Mouse (Mus musculus): ENCODE data around the gene Ift57. TPM values are rescaled to one million over a fixed set of nuclear protein-coding genes. Genes with fewer than 3 reads are reported as not detected.
A peak's percentile ranks its signal among the peaks of the same experiment; 100 is the strongest.

The Ift57 gene
- polyA plus RNA-seq, 1 experiment from 2014 or later = 28.8 TPM

DNA sequence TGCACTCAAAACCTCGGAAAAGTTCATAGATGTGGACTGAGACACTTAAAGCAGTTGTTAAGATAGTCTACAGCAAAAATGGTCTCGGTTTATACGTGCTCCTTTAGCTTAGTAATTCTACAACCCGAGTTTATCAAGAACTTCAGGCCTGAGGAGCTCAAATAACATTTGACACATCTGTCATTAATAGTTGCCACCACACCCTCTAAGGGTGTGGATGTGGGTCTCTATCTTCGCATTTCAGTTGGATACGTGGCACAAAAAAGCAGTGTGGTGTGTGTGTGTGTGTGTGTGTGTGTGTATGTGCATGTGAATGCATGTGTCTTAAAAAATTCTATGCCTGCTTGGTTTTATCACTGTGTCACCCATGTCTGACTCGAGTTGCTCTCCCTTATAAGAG, 77.9 kb downstream of the Ift57 start:
- no peaks in the 10 kb centered on the region for H3K36me3 ChIP-seq (ENCODE audit: control insufficient read depth, insufficient read depth, low read length)
- H3K9me3 ChIP-seq (ENCODE audit: control insufficient read depth, low read length) = no peaks in the 10 kb centered on the region
- no peak overlapping the region for H3K4me3 ChIP-seq (ENCODE audit: low read length)
- no peak overlapping the region for H3K4me2 ChIP-seq (ENCODE audit: low read depth, low read length)
- no peak for ATAC-seq (ENCODE audit: low read depth)
- no peaks in the 10 kb centered on the region for H3K4me1 ChIP-seq (replicated peaks; ENCODE audit: control insufficient read depth, insufficient read depth, low read length)
- no peak overlapping the region for H3K27ac ChIP-seq (ENCODE audit: low read length)
- no peaks in the 10 kb centered on the region for H3K27me3 ChIP-seq (ENCODE audit: control insufficient read depth, insufficient read depth, low read depth, low read length)
- WGBS = 66% methylated on average over 7 of the region's 7 CpGs
- H3K9ac ChIP-seq (ENCODE audit: low read length) = no peak overlapping the region

DNA sequence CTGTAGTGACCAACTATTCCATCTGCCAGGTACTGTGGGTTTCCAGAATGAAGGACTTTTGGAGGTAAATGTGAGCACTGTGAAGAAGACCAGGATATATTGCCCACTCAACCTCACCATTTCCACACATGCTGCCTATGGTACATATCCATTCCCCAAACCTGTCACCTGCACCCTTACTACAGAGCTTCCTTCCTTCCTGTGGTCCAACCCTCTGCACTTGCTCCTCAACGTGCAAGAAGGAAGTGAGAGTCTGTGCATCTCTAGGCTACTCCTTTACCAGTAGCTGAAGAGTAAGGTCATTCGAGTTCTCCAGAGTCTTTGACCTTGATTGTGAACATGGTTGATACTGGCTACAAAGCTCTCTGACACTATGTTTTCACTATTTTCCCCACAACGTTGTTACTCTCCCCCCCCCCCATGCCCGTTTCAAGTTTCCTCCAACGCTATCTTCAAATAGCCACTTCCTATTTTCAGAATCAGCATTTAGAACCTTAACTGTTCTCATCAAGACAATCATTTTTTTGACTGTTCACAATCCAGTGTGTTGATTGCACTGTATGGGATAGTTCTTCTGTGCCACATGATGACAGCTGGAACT, 82.6 kb downstream of the Ift57 start:
- Histone ChIP-seq H3K4me3 (ENCODE audit: low read length) (no peak overlapping the region), H3K4me2 (ENCODE audit: low read depth, low read length) (no peak overlapping the region), H3K4me1 (replicated peaks; ENCODE audit: control insufficient read depth, insufficient read depth, low read length) (no peaks in the 10 kb centered on the region), H3K36me3 (ENCODE audit: control insufficient read depth, insufficient read depth, low read length) (no peaks in the 10 kb centered on the region), H3K9me3 (ENCODE audit: control insufficient read depth, low read length) (no peaks in the 10 kb centered on the region), H3K27me3 (ENCODE audit: control insufficient read depth, insufficient read depth, low read depth, low read length) (no peaks in the 10 kb centered on the region), H3K9ac (ENCODE audit: low read length) (no peak overlapping the region), H3K27ac (ENCODE audit: low read length) (no peak overlapping the region)
- 74% methylated on average over 5 of the region's 5 CpGs for WGBS
- ATAC-seq (ENCODE audit: low read depth) = no peak

GRCm38 (mm10) chr16:49783369-49783768, 84.3 kb downstream of the Ift57 start:
- H3K9ac ChIP-seq (ENCODE audit: low read length) = no peak overlapping the region
- no peak overlapping the region for H3K4me3 ChIP-seq (ENCODE audit: low read length)
- no peaks in the 10 kb centered on the region for H3K4me1 ChIP-seq (replicated peaks; ENCODE audit: control insufficient read depth, insufficient read depth, low read length)
- no peaks in the 10 kb centered on the region for H3K27me3 ChIP-seq (ENCODE audit: control insufficient read depth, insufficient read depth, low read depth, low read length)
- no peaks in the 10 kb centered on the region for H3K9me3 ChIP-seq (ENCODE audit: control insufficient read depth, low read length)
- H3K4me2 ChIP-seq (ENCODE audit: low read depth, low read length) = no peak overlapping the region
- no peak for ATAC-seq (ENCODE audit: low read depth)
- no peak overlapping the region for H3K27ac ChIP-seq (ENCODE audit: low read length)
- H3K36me3 ChIP-seq (ENCODE audit: control insufficient read depth, insufficient read depth, low read length) = no peaks in the 10 kb centered on the region

- H3K9ac ChIP-seq (ENCODE audit: low read length) = no peak overlapping the region
- no peak overlapping the region for H3K4me3 ChIP-seq (ENCODE audit: low read length)
- no peaks in the 10 kb centered on the region for H3K27me3 ChIP-seq (ENCODE audit: control insufficient read depth, insufficient read depth, low read depth, low read length)
- no peaks in the 10 kb centered on the region for H3K9me3 ChIP-seq (ENCODE audit: control insufficient read depth, low read length)
- no peaks in the 10 kb centered on the region for H3K36me3 ChIP-seq (ENCODE audit: control insufficient read depth, insufficient read depth, low read length)
- no peak for ATAC-seq (ENCODE audit: low read depth)
- H3K4me1 ChIP-seq (replicated peaks; ENCODE audit: control insufficient read depth, insufficient read depth, low read length) = no peaks in the 10 kb centered on the region
- no peak overlapping the region for H3K4me2 ChIP-seq (ENCODE audit: low read depth, low read length)
- 89% methylated on average over 6 of the region's 6 CpGs for WGBS
- no peak overlapping the region for H3K27ac ChIP-seq (ENCODE audit: low read length)
Measured at GRCm38 (mm10) chr16:49786116-49786515, 87.1 kb downstream of the Ift57 start.

DNA sequence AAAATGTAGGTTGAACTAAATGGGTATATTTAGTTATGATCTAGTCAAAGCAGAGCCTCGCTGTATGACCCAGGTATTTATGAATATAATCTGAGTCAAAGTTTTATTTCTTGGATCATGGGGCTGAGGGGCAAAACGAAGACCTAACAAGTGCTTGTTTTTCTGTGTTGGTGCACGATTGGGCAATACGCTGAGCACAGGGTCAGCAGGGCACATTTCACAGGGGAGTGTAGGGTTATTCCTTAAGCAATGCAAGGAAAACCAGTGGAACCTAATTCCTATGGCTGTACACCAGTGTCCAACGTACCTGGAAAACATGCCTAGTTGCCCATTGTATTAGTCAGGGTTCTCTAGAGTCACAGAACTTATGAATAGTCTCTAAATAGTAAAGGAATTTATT, 88.7 kb downstream of the Ift57 start:
- H3K27me3 ChIP-seq (ENCODE audit: control insufficient read depth, insufficient read depth, low read depth, low read length) = no peaks in the 10 kb centered on the region
- no peak overlapping the region for H3K4me2 ChIP-seq (ENCODE audit: low read depth, low read length)
- H3K27ac ChIP-seq (ENCODE audit: low read length) = no peak overlapping the region
- H3K36me3 ChIP-seq (ENCODE audit: control insufficient read depth, insufficient read depth, low read length) = no peaks in the 10 kb centered on the region
- peaks cover 6% of the 10 kb centered on the region; the same call in 1 of the 2 replicates for H3K4me1 ChIP-seq (replicated peaks; ENCODE audit: control insufficient read depth, insufficient read depth, low read length)
- H3K9me3 ChIP-seq (ENCODE audit: control insufficient read depth, low read length) = no peaks in the 10 kb centered on the region
- 88% methylated on average over 5 of the region's 5 CpGs for WGBS
- no peak overlapping the region for H3K9ac ChIP-seq (ENCODE audit: low read length)
- no peak for ATAC-seq (ENCODE audit: low read depth)
- no peak overlapping the region for H3K4me3 ChIP-seq (ENCODE audit: low read length)

DNA sequence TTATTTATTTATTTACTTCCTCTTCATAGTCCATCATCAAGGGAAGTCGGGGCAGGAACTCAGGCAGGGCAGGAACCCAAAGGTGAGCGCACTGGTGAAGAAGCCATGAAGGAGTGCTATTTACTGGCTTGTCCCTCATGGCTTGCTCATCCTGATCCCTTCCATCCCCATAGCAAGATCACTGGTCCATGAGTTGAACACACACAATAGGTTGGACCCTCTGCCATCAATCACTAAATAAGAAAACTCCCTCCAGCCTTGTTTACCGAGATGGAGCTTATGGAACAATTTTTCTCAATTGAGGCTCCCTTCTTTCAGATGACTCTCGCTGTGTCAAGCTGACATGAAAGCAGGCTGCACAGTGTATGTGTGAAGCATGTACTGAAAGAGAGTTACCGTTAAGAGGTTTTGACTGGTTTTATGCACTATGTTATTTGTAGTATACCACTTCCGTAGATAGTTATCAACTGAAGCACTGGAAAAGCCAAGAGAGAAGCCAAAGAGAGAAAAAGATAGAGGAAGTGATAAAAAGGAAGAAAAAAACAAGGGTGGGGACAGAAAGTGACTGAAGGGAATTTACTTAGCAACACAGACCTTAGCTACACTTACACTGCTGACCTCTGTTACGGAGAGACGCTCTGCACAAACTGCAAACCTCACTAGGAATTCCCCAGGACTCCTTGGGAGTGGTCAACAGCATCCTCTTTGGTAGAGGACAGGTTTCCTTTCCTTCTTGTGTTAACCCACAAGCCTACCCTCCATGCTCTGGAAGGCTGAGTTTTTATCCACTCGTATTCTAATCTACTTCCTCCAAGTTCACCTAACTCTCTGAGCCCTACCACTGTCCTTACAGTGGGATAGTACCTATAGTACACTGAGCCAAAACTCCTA, 91.8 kb downstream of the Ift57 start:
- H3K27me3 ChIP-seq (ENCODE audit: control insufficient read depth, insufficient read depth, low read depth, low read length) = no peaks in the 10 kb centered on the region
- H3K27ac ChIP-seq (ENCODE audit: low read length) = no peak overlapping the region
- H3K36me3 ChIP-seq (ENCODE audit: control insufficient read depth, insufficient read depth, low read length) = no peaks in the 10 kb centered on the region
- no peaks in the 10 kb centered on the region for H3K9me3 ChIP-seq (ENCODE audit: control insufficient read depth, low read length)
- H3K4me1 ChIP-seq (replicated peaks; ENCODE audit: control insufficient read depth, insufficient read depth, low read length) = peaks cover 8% of the 10 kb centered on the region; the same call in 1 of the 2 replicates
- H3K4me2 ChIP-seq (ENCODE audit: low read depth, low read length) = no peak overlapping the region
- no peak for ATAC-seq (ENCODE audit: low read depth)
- no peak overlapping the region for H3K4me3 ChIP-seq (ENCODE audit: low read length)
- 82% methylated on average over 9 of the region's 9 CpGs for WGBS
- H3K9ac ChIP-seq (ENCODE audit: low read length) = no peak overlapping the region

GRCm38 (mm10) chr16:49792446-49792878, 93.4 kb downstream of the Ift57 start:
- 20% methylated on average over 9 of the region's 9 CpGs for WGBS
- peaks cover 8% of the 10 kb centered on the region; the same call in 1 of the 2 replicates for H3K4me1 ChIP-seq (replicated peaks; ENCODE audit: control insufficient read depth, insufficient read depth, low read length)
- H3K4me3 ChIP-seq (ENCODE audit: low read length) = peak overlapping the region; percentile 15; the same call in 1 of the 2 replicates
- peak overlapping the region; percentile 48 for H3K4me2 ChIP-seq (ENCODE audit: low read depth, low read length)
- peak overlapping the region; percentile 3; the same call in 1 of the 2 replicates for H3K9ac ChIP-seq (ENCODE audit: low read length)
- no peaks in the 10 kb centered on the region for H3K27me3 ChIP-seq (ENCODE audit: control insufficient read depth, insufficient read depth, low read depth, low read length)
- no peaks in the 10 kb centered on the region for H3K36me3 ChIP-seq (ENCODE audit: control insufficient read depth, insufficient read depth, low read length)
- peak; percentile 86 for ATAC-seq (ENCODE audit: low read depth)
- peak overlapping the region; percentile 29; the same call in 1 of the 2 replicates for H3K27ac ChIP-seq (ENCODE audit: low read length)
- no peaks in the 10 kb centered on the region for H3K9me3 ChIP-seq (ENCODE audit: control insufficient read depth, low read length)

DNA sequence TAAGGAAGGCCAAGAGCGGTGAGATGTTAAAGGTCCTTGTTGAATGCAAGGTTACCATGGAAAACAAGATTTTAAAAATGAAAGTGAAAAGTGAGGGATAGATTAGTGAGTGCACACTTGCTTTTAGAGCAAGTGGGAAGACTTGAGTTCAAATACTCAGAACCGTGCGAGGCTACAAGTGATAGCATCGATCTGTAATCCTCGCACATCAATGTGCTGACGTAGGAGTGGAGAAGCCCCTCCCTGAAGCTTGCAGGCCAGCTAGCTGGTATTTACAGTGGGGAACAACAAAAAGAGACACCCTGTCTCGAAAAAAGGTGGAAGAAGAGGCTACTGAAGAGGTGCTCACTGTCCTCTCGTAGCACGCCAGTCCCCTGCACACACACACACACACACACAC, 94.6 kb downstream of the Ift57 start:
- H3K36me3 ChIP-seq (ENCODE audit: control insufficient read depth, insufficient read depth, low read length) = no peaks in the 10 kb centered on the region
- no peak overlapping the region for H3K27ac ChIP-seq (ENCODE audit: low read length)
- H3K4me2 ChIP-seq (ENCODE audit: low read depth, low read length) = no peak overlapping the region
- 88% methylated on average over 9 of the region's 9 CpGs for WGBS
- no peak overlapping the region for H3K9ac ChIP-seq (ENCODE audit: low read length)
- no peaks in the 10 kb centered on the region for H3K27me3 ChIP-seq (ENCODE audit: control insufficient read depth, insufficient read depth, low read depth, low read length)
- no peaks in the 10 kb centered on the region for H3K9me3 ChIP-seq (ENCODE audit: control insufficient read depth, low read length)
- H3K4me3 ChIP-seq (ENCODE audit: low read length) = no peak overlapping the region
- peaks cover 9% of the 10 kb centered on the region; the same call in 1 of the 2 replicates for H3K4me1 ChIP-seq (replicated peaks; ENCODE audit: control insufficient read depth, insufficient read depth, low read length)
- ATAC-seq (ENCODE audit: low read depth) = no peak

GRCm38 (mm10) chr16:49796271-49796670, 97.2 kb downstream of the Ift57 start:
- Histone ChIP-seq H3K4me3 (ENCODE audit: low read length) (no peak overlapping the region), H3K9ac (ENCODE audit: low read length) (no peak overlapping the region), H3K27ac (ENCODE audit: low read length) (no peak overlapping the region), H3K36me3 (ENCODE audit: control insufficient read depth, insufficient read depth, low read length) (no peaks in the 10 kb centered on the region), H3K4me2 (ENCODE audit: low read depth, low read length) (no peak overlapping the region), H3K27me3 (ENCODE audit: control insufficient read depth, insufficient read depth, low read depth, low read length) (no peaks in the 10 kb centered on the region), H3K4me1 (replicated peaks; ENCODE audit: control insufficient read depth, insufficient read depth, low read length) (peaks cover 12% of the 10 kb centered on the region; the same call in 1 of the 2 replicates), H3K9me3 (ENCODE audit: control insufficient read depth, low read length) (no peaks in the 10 kb centered on the region)
- ATAC-seq (ENCODE audit: low read depth) = no peak
- 43% methylated on average over 2 of the region's 2 CpGs for WGBS

All from lung, embryonic 16.5 days (tissue).